Mouse (Mus musculus) kidney, adult 2 months (tissue): ENCODE measurements around the gene Chtop. TPM values are rescaled to one million over a fixed set of nuclear protein-coding genes. Genes with fewer than 3 reads are reported as not detected.

Experiments
- DNase-seq: peaks from one replicate; pipeline ENCODE4 v3.0.0; 2021
- H3K27ac ChIP-seq: fragments of 200-500 bp; 2 replicates; pipeline ENCODE4 v1.5.1; 2012; ENCODE audit warnings: low read depth, low read length, control low read depth, inconsistent platforms; ENCODE audit not compliant: insufficient read depth
- H3K27me3 ChIP-seq: fragments of 200-500 bp; replicated peaks from 2 replicates; pipeline ENCODE4 v1.6.1; 2012; ENCODE audit warnings: mild to moderate bottlenecking, moderate library complexity, low read length, inconsistent platforms; ENCODE audit not compliant: control insufficient read depth, insufficient read depth
- H3K36me3 ChIP-seq: fragments of 200-500 bp; 2 replicates; pipeline ENCODE4 v1.6.1; 2012; ENCODE audit warnings: mild to moderate bottlenecking, moderate library complexity, low read length, inconsistent platforms; ENCODE audit not compliant: control insufficient read depth, insufficient read depth
- H3K4me1 ChIP-seq: fragments of 200-500 bp; 2 replicates; pipeline ENCODE4 v1.6.1; 2011; ENCODE audit warnings: low read length; ENCODE audit not compliant: control insufficient read depth, insufficient read depth
- H3K4me3 ChIP-seq: fragments of 200-500 bp; 2 replicates; pipeline ENCODE4 v1.5.1; 2011; ENCODE audit warnings: mild to moderate bottlenecking, low read depth, low read length, control low read depth; ENCODE audit not compliant: insufficient read depth
- CTCF ChIP-seq: fragments of 200-500 bp; conservative IDR thresholded peaks from 2 replicates; pipeline ENCODE4 v1.5.1; 2011; ENCODE audit warnings: low read depth, mild to moderate bottlenecking, control low read depth, low read length, moderate library complexity, mixed read lengths; ENCODE audit not compliant: insufficient read depth, insufficient read length
- POLR2A ChIP-seq: fragments of 200-500 bp; IDR thresholded peaks from one replicate; pipeline ENCODE4 v1.6.1; 2011; ENCODE audit warnings: low read depth, low read length, control low read depth
- WGBS: fragments of 180-500 bp; shearing (Covaris S2); methylation state at CpG from one replicate; pipeline ENCODE4 v1.1.7; 2018; 5-methylcytosine and 5-hydroxymethylcytosine counted together
- polyA plus RNA-seq: library from polyadenylated mRNA; depleted of rRNA; stranded (reverse); fragments of >200 nt; gene quantifications from 2 replicates; pipeline ENCODE4 v1.2.3, GENCODE M21; 2012; rRNA removed

The Chtop gene
- polyA plus RNA-seq, 1 experiment = 36.6 TPM

DNA sequence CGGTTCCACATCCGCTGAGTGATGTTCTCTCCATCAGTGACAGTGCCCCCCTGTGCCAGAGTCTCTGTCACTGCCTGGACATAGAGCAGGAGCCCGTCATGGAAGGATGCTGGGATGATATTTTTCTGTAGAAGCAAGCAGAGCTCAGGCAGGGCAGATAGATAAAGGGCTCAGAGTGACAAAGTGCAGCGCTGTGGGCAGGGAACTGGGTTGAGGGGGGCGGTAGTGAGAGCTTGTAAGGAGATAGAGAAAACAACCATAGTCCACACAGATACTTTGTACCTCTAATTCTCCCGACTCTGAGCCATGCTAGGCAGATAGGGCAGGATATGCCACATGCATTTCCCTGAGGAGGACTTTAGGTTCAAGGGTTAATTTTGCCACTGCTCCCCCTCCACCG lies 46.7 kb downstream of the Chtop start:
- no peak for DNase-seq
- Histone ChIP-seq H3K4me3 (no peak overlapping the region), H3K27me3 (no peaks in the 10 kb centered on the region), H3K36me3 (no peaks in the 10 kb centered on the region), H3K27ac (no peak overlapping the region), H3K4me1 (no peaks in the 10 kb centered on the region)
- TF ChIP-seq POLR2A = no peak
- no peak for TF ChIP-seq CTCF
- 50% methylated on average over 7 of the region's 7 CpGs for WGBS

DNA sequence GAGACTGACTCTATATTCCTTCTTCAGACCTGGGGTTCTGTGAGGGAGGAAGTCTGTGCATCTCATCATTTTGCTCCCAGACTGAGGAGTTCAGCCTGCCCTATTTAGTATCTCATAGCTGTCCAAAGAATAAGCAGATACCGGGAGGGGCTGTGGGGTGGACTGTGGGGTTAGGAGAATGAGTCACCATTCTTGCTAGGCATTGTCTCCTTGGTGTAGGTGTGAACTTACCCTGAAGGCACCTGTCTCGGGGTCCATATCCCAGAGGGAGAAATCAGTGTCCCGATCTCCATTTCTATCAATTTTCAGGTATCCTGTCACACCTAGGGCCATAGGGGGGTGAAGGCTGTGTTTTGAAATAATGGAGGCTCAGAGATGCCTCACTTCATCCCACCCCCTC lies 47.4 kb downstream of the Chtop start:
- Histone ChIP-seq H3K36me3 (no peaks in the 10 kb centered on the region), H3K27me3 (no peaks in the 10 kb centered on the region), H3K4me1 (no peaks in the 10 kb centered on the region), H3K27ac (no peak overlapping the region), H3K4me3 (no peak overlapping the region)
- WGBS = 76% methylated on average over 3 of the region's 3 CpGs
- DNase-seq = no peak
- TF ChIP-seq POLR2A (no peak), CTCF (no peak)

GRCm38 (mm10) chr3:90460315-90460714 lies 49.0 kb downstream of the Chtop start:
- no peak overlapping the region for H3K4me3 ChIP-seq
- 68% methylated on average over 5 of the region's 5 CpGs for WGBS
- TF ChIP-seq CTCF (no peak), POLR2A (no peak)
- no peaks in the 10 kb centered on the region for H3K36me3 ChIP-seq
- H3K4me1 ChIP-seq = no peaks in the 10 kb centered on the region
- no peak overlapping the region; the same call in 1 of the 2 replicates for H3K27ac ChIP-seq
- peak; percentile 30 for DNase-seq
- no peaks in the 10 kb centered on the region for H3K27me3 ChIP-seq

DNA sequence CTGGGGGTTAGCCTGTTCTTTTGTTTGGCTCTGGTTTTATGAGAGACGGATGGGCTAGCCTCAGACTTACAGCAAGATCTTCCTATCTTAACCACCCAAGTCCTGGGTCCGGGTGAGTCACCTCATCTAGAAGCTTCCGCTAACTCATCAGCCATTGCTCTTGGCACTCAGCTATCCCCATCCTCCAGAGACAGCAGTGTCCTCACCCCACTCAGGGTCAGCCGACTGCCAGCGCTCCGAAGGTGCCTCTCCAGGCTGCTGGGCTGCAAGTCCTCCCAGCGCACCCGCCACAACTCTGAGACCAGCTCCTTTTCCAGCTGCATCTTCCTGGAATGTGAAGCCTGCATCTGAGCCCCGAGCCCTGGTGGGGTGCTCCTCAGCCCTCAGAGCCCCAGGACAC lies 49.6 kb downstream of the Chtop start:
- no peaks in the 10 kb centered on the region for H3K4me1 ChIP-seq
- H3K4me3 ChIP-seq = no peak overlapping the region
- H3K27me3 ChIP-seq = no peaks in the 10 kb centered on the region
- no peak for TF ChIP-seq CTCF
- TF ChIP-seq POLR2A = no peak
- no peaks in the 10 kb centered on the region for H3K36me3 ChIP-seq
- 83% methylated on average over 9 of the region's 9 CpGs for WGBS
- no peak for DNase-seq
- H3K27ac ChIP-seq = no peak overlapping the region; the same call in 1 of the 2 replicates

- DNase-seq = no peak
- no peak for TF ChIP-seq CTCF
- TF ChIP-seq POLR2A = no peak
- no peak overlapping the region for H3K27ac ChIP-seq
- H3K36me3 ChIP-seq = no peaks in the 10 kb centered on the region
- H3K4me3 ChIP-seq = no peak overlapping the region
- H3K4me1 ChIP-seq = no peaks in the 10 kb centered on the region
- no peaks in the 10 kb centered on the region for H3K27me3 ChIP-seq
- 91% methylated on average over 14 of the region's 14 CpGs for WGBS
Observed at GRCm38 (mm10) chr3:90454931-90455330, 54.4 kb downstream of the Chtop start.

DNA sequence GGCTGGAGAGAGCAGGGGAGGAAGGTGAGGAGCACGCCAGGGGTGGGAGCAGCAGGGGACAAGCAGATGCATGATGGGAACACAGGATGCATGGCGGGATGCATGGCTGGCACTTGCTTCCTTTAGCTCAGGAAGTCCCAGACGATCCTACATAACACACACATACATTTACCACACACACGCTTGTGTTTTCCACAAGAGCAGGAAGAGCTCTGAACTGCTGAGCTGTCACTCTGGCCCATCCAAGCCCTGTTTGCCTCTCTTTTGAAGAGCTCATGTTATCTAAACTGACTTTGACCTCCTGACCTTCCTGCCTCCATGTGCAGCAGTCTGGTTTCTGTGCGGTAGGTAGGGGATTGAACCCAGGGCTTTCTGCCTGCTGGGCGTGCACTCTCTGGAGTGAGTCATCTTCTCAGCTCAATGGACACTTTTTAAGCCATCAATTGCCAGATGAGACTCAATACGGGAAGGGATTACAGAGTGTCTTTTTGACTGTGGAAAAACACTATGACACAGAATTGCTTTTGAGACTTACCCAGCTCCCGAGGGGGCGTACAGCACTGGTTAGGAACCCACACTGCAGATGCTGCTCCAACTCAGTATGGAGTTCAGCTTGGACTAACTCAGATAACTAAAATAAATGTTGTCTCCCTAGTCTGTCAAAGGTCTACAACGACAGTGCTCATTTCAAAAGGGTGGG lies 57.8 kb downstream of the Chtop start:
- Histone ChIP-seq H3K27ac (no peak overlapping the region), H3K4me1 (0 out of 2 replicates have a peak, but pooled peaks cover 4% of the 10 kb centered on the region), H3K4me3 (no peak overlapping the region), H3K27me3 (no peaks in the 10 kb centered on the region), H3K36me3 (no peaks in the 10 kb centered on the region)
- no peak for DNase-seq
- TF ChIP-seq CTCF (no peak), POLR2A (no peak)
- 67% methylated on average over 10 of the region's 10 CpGs for WGBS

GRCm38 (mm10) chr3:90450874-90451273 lies 58.4 kb downstream of the Chtop start:
- Histone ChIP-seq H3K36me3 (no peaks in the 10 kb centered on the region), H3K4me3 (no peak overlapping the region), H3K4me1 (0 out of 2 replicates have a peak, but pooled peaks cover 4% of the 10 kb centered on the region), H3K27me3 (no peaks in the 10 kb centered on the region), H3K27ac (no peak overlapping the region)
- no peak for DNase-seq
- TF ChIP-seq CTCF (no peak), POLR2A (no peak)
- WGBS = 36% methylated on average over 12 of the region's 12 CpGs

Other genes starting within 250 kb of the Chtop start
- gene Dennd4b, start 244.3 kb downstream of the Chtop start, polyA plus RNA-seq = 12.3 and 13.6 TPM in 2 replicates
- gene Gatad2b, start 216.3 kb downstream of the Chtop start, polyA plus RNA-seq = 18.5 and 18.6 TPM in 2 replicates
- gene Slc27a3, start 119.6 kb downstream of the Chtop start, polyA plus RNA-seq = 12.9 and 16.2 TPM in 2 replicates
- gene Ints3, start 75.9 kb downstream of the Chtop start, polyA plus RNA-seq = 22.9 and 23.6 TPM in 2 replicates
- 51.4 and 55.4 TPM in 2 replicates for gene Npr1, start 43.6 kb downstream of the Chtop start, polyA plus RNA-seq
- gene Ilf2, start 33.4 kb downstream of the Chtop start, polyA plus RNA-seq = 19.4 and 22.8 TPM in 2 replicates
- 20.7 and 25.3 TPM in 2 replicates for gene Snapin, start 18.5 kb downstream of the Chtop start, polyA plus RNA-seq
- 625 and 771 TPM in 2 replicates for gene S100a1, start 4.9 kb upstream of the Chtop start, polyA plus RNA-seq
- 64.7 and 65.4 TPM in 2 replicates for gene S100a13, start 4.9 kb upstream of the Chtop start, polyA plus RNA-seq
- 0.45 and 0.61 TPM in 2 replicates for gene S100a14, start 17.4 kb upstream of the Chtop start, polyA plus RNA-seq
- gene S100a16, start 27.8 kb upstream of the Chtop start, polyA plus RNA-seq = 124 and 140 TPM in 2 replicates
- gene S100a3, start 51.1 kb upstream of the Chtop start, polyA plus RNA-seq = 0.23 and 0.34 TPM in 2 replicates
- gene S100a2, start 80.7 kb upstream of the Chtop start, polyA plus RNA-seq = not detected in 2 replicates
- gene Gm42674, start 92.4 kb upstream of the Chtop start, polyA plus RNA-seq = not detected in 2 replicates
- 10.3 and 16.9 TPM in 2 replicates for gene S100a4, start 94.3 kb upstream of the Chtop start, polyA plus RNA-seq
- not detected in 2 replicates for gene S100a5, start 99.0 kb upstream of the Chtop start, polyA plus RNA-seq
- gene S100a6, start 103.4 kb upstream of the Chtop start, polyA plus RNA-seq = 95.8 and 129 TPM in 2 replicates
- gene S100a7a, start 144.5 kb upstream of the Chtop start, polyA plus RNA-seq = 0.11 and 0.27 TPM in 2 replicates
- gene S100a8, start 159.5 kb upstream of the Chtop start, polyA plus RNA-seq = 0.26 and 1.2 TPM in 2 replicates
- 0.39 and 1.4 TPM in 2 replicates for gene S100a9, start 186.2 kb upstream of the Chtop start, polyA plus RNA-seq
- gene Pglyrp4, start 217.4 kb upstream of the Chtop start, polyA plus RNA-seq = not detected in 2 replicates